Mouse (Mus musculus) midbrain, embryonic 11.5 days (tissue): Measurements from ENCODE around the gene Pde6d. TPM values are rescaled to one million over a fixed set of nuclear protein-coding genes. Genes with fewer than 3 reads are reported as not detected.

Experiments
- ATAC-seq: fragments of 200-750 bp; cut with Nextera tagmentation; 2 replicates; pipeline ENCODE4 v1.8.0; 2017; ENCODE audit warnings: moderate TSS enrichment, moderate library complexity; ENCODE audit not compliant: low FRiP score
- DNase-seq: peaks from one replicate; pipeline ENCODE4 v3.0.0; 2015; ENCODE audit warnings: low spot score; ENCODE audit errors: missing footprints
- H3K27ac ChIP-seq: fragments of 300-500 bp; sonication (generic); 2 replicates; pipeline ENCODE4 v1.5.1; 2014; ENCODE audit warnings: low read depth, low read length
- H3K27me3 ChIP-seq: fragments of 300-500 bp; sonication (generic); 2 replicates; pipeline ENCODE4 v1.6.1; 2014; ENCODE audit warnings: mild to moderate bottlenecking, low read length, moderate library complexity, mixed read lengths; ENCODE audit not compliant: control insufficient read depth, insufficient read depth
- H3K36me3 ChIP-seq: fragments of 300-500 bp; sonication (generic); 2 replicates; pipeline ENCODE4 v1.6.1; 2014; ENCODE audit warnings: mild to moderate bottlenecking, low read length, moderate library complexity, mixed read lengths; ENCODE audit not compliant: control insufficient read depth, insufficient read depth
- H3K4me1 ChIP-seq: fragments of 300-500 bp; sonication (generic); 2 replicates; pipeline ENCODE4 v1.6.1; 2014; ENCODE audit warnings: low read length; ENCODE audit not compliant: control insufficient read depth, insufficient read depth
- H3K4me2 ChIP-seq: fragments of 300-500 bp; sonication (generic); 2 replicates; pipeline ENCODE4 v1.6.1; 2014; ENCODE audit warnings: mild to moderate bottlenecking, moderate library complexity
- H3K4me3 ChIP-seq: fragments of 300-500 bp; sonication (generic); 2 replicates; pipeline ENCODE4 v1.5.1; 2014; ENCODE audit warnings: low read depth, low read length
- H3K9ac ChIP-seq: fragments of 300-500 bp; sonication (generic); 2 replicates; pipeline ENCODE4 v1.6.1; 2014; ENCODE audit warnings: low read length
- H3K9me3 ChIP-seq: fragments of 300-500 bp; sonication (generic); 2 replicates; pipeline ENCODE4 v1.6.1; 2016; ENCODE audit warnings: low read length; ENCODE audit not compliant: control insufficient read depth
- WGBS: fragments of 180-500 bp; shearing (Covaris S2); extraction: QIAGEN DNeasy Blood & Tissue Kit; methylation state at CpG from one replicate; pipeline ENCODE4 v1.1.7; 2014; 5-methylcytosine and 5-hydroxymethylcytosine counted together
- polyA plus RNA-seq: library from polyadenylated mRNA; unstranded; fragments of >200 nt; fragmentation: Nextera tagmentation; extraction: Ambion mirVana; gene quantifications from 2 replicates; pipeline ENCODE4 v1.2.1, GENCODE M21; 2014

The Pde6d gene
- polyA plus RNA-seq, 1 experiment from 2014 or later = 94.3 TPM

DNA sequence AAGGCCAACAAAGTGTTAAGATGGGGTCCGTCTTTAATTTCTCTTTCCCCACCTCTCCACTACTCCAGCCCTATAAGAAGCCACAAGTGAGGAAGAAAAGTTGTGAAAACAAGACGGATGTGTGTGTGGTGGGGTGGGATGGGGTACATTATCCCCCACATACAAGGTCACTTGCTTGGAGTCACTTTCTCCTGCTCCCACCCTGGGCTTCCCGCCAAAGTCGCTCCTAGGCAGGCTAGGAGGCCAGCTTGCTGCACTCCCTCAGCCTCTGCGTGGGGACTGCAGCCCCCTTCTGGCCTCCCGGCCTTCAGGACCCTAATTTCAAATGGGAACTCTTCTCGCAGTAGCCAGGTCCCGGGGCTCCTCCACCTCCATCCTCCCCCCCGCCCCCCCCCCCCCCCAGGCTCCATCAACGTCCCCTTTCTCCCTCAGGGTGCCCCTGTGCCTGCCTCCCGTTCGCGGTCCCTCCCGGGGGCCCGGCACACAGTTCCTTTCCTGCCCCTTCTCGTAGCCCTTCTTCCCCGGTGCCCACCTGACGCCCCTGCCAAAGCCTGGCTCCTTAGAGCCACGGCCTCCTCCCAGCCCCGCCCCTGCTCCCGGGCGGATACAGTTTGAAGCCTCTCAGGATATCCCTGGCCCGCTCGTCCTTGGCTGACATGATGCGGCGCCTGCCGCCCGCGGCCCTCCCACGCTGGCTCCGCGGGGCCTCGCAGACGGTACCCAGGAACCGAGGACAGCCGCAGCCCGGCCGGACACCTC, 558 bp downstream of the Pde6d start:
- H3K4me1 ChIP-seq = peaks cover 5% of the 10 kb centered on the region
- H3K4me2 ChIP-seq = peak overlapping the region; percentile 75
- H3K4me3 ChIP-seq = peak overlapping the region; percentile 89
- no peaks in the 10 kb centered on the region for H3K9me3 ChIP-seq
- H3K27ac ChIP-seq = peak overlapping the region; percentile 25
- no peaks in the 10 kb centered on the region for H3K27me3 ChIP-seq
- peak overlapping the region; percentile 79 for H3K9ac ChIP-seq
- 3% methylated on average over 32 of the region's 38 CpGs for WGBS
- peak; percentile 83 for DNase-seq
- peak; percentile 83 for ATAC-seq
- no peaks in the 10 kb centered on the region for H3K36me3 ChIP-seq

DNA sequence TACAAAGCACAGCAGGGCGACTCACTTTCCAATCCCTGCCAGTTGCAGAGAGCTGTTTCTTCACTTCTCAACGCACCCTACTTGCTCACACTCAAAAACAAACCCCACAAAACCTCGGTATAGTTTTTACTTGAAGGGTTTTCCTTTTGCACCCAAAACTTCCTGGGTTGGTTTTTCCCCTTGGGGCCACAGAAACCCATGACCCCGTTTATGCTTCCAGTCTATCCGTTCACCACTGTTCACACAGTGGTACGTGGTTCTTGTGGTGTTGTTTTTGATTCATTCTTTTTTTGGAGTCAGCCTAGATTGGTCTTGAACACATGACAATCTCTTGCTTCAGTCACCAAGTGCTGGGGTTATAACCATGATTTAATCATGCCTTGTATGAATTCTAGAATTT, 2.0 kb downstream of the Pde6d start:
- Histone ChIP-seq H3K4me1 (peaks cover 5% of the 10 kb centered on the region), H3K4me2 (no peak overlapping the region), H3K27ac (no peak overlapping the region), H3K36me3 (no peaks in the 10 kb centered on the region), H3K4me3 (no peak overlapping the region), H3K9ac (no peak overlapping the region), H3K9me3 (no peaks in the 10 kb centered on the region), H3K27me3 (no peaks in the 10 kb centered on the region)
- ATAC-seq (no peak), DNase-seq (no peak)
- WGBS = 85% methylated on average over 6 of the region's 6 CpGs

DNA sequence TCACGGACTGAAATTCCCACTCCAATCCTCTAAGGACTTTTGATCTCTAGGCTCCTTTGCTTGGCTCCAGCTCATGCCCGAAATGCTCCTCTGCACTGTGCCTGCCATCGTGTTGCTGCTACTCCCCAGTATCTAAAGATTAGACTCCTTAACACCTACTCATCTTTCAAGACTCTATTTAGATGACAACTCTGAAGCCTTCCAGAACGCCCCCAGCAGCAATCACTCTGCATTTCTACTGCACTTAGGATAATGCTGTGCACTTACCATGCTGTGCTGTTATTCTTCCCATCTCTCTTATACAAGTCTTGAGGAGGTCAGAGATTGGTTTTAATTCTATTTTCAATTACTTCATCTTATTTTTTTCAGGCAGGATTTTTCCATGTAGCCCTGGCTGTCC, 10.5 kb downstream of the Pde6d start:
- no peaks in the 10 kb centered on the region for H3K9me3 ChIP-seq
- no peak overlapping the region for H3K4me2 ChIP-seq
- H3K4me3 ChIP-seq = no peak overlapping the region
- DNase-seq (no peak), ATAC-seq (no peak)
- no peak overlapping the region for H3K27ac ChIP-seq
- WGBS = 90% methylated on average over 4 of the region's 4 CpGs
- H3K9ac ChIP-seq = no peak overlapping the region
- no peaks in the 10 kb centered on the region for H3K27me3 ChIP-seq
- H3K4me1 ChIP-seq = no peaks in the 10 kb centered on the region
- no peaks in the 10 kb centered on the region for H3K36me3 ChIP-seq

DNA sequence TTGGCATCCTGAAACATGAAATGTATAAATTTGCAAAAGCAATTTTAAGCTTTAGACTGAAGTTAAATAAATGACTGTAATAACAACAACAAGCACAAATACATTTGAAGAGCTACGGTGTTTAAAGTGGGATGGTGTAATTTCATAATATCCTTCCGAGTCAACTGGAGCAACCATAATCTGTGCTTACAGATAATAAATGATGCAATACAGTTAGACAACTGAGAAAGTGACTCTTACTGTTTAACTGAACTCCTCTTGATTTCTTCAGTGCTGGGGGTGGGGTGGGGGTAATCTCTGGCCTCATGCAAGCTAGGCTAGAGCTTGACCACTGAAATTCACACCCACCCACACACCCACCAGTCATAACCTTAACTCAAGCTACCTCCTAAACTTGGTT, 11.0 kb downstream of the Pde6d start:
- Histone ChIP-seq H3K4me3 (no peak overlapping the region), H3K9me3 (no peaks in the 10 kb centered on the region), H3K9ac (no peak overlapping the region), H3K27me3 (no peaks in the 10 kb centered on the region), H3K27ac (no peak overlapping the region), H3K36me3 (no peaks in the 10 kb centered on the region), H3K4me2 (no peak overlapping the region), H3K4me1 (no peaks in the 10 kb centered on the region)
- ATAC-seq (no peak), DNase-seq (no peak)
- WGBS = 100% methylated on average over 2 of the region's 2 CpGs

DNA sequence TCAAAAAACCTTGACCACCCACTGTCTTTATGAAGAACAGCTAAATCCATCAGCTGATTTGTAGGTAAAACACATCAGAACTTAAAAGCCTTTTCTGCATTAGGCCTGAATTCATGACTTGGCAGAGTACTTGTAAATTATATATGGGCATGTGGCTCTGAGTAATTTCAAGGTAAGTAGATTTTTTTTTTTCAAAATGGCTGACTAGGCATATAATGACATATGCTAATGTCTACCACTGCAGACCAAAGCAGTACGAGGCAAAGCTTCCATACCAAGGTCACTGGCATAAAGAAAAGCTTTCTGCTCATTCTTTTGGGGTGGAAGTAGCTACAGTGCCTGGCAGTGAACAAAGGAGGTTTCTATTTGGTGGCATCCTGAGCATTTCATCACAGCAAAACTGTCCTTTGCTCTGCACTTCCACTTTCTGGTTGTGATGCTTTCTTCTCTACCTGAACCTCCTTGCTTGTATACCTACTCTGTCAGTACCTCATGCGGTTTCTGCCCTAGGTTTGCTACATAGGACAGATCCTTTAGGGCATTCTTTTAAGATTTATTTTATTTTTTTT, 13.1 kb downstream of the Pde6d start:
- H3K9me3 ChIP-seq = no peaks in the 10 kb centered on the region
- DNase-seq (no peak), ATAC-seq (no peak)
- 94% methylated on average over 2 of the region's 2 CpGs for WGBS
- no peak overlapping the region for H3K27ac ChIP-seq
- H3K27me3 ChIP-seq = no peaks in the 10 kb centered on the region
- H3K9ac ChIP-seq = no peak overlapping the region
- no peak overlapping the region for H3K4me3 ChIP-seq
- no peaks in the 10 kb centered on the region for H3K36me3 ChIP-seq
- H3K4me1 ChIP-seq = no peaks in the 10 kb centered on the region
- H3K4me2 ChIP-seq = no peak overlapping the region

DNA sequence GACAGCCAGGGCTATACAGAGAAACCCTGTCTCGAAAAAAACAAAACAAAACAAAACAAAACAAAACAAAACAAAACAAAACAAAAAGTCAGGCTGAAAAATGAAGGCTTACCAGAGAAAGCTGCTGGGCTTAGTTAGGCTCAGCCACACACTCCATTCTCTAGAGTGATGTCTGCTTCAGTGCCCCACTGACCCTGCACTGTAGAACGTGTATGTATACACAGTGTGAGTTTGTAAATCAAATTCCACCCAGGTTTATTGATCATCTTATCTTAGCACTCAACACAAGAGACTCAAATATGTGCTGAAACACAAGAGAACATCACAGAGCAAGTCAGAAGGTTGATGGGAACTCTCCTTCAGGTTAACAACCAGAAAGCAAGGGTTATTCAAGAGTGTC, 14.0 kb downstream of the Pde6d start:
- Histone ChIP-seq H3K9me3 (no peaks in the 10 kb centered on the region), H3K4me3 (no peak overlapping the region), H3K4me2 (no peak overlapping the region), H3K27ac (no peak overlapping the region), H3K4me1 (no peaks in the 10 kb centered on the region), H3K36me3 (no peaks in the 10 kb centered on the region), H3K27me3 (no peaks in the 10 kb centered on the region), H3K9ac (no peak overlapping the region)
- no peak for ATAC-seq
- 88% methylated on average over 2 of the region's 2 CpGs for WGBS
- peak; percentile 41 for DNase-seq

DNA sequence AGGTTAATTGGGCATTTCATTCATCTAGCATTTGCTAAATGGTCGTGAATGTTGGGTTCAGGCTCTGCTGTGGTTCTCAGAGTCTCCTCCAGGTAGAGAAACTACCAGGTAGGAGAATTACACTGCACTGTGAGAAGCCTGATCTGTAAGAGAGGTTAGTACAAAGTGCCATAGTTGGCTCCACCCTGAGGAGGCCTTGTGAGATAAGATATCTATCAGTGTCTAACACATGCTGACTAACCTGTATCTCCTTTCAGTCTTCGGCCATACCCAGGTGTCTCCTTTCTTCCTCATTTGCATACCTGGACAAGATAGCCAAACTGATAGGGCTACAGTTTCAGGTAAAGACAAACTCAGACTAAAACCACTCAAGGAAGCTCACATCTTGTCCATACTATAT, 19.8 kb downstream of the Pde6d start:
- Histone ChIP-seq H3K4me1 (no peaks in the 10 kb centered on the region), H3K27ac (no peak overlapping the region), H3K4me3 (no peak overlapping the region), H3K36me3 (no peaks in the 10 kb centered on the region), H3K9me3 (no peaks in the 10 kb centered on the region), H3K27me3 (no peaks in the 10 kb centered on the region), H3K4me2 (no peak overlapping the region), H3K9ac (no peak overlapping the region)
- WGBS = 95% methylated on average over 2 of the region's 2 CpGs
- no peak for DNase-seq
- ATAC-seq = no peak

DNA sequence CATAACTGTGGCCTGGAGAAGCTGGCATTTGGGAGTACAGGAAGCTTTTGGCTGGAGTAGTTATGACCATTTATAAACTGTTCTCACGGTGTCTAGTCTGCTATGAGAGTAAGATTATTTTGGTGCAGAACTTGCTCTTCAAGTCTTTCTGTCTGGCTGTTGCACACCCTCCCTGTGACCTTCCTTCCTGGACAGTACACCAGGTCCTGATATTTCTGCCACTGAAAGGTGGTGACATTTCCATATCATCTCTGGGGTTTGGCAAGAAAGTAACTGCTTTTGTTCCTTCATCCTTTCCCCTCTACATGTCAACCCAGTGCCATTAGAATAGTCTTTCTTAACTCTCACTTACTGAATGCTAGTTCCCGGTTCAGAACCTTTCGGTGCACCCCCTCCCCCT, 23.2 kb downstream of the Pde6d start:
- H3K27me3 ChIP-seq = no peaks in the 10 kb centered on the region
- ATAC-seq (no peak), DNase-seq (no peak)
- H3K9me3 ChIP-seq = no peaks in the 10 kb centered on the region
- H3K4me3 ChIP-seq = no peak overlapping the region
- H3K4me1 ChIP-seq = no peaks in the 10 kb centered on the region
- H3K36me3 ChIP-seq = no peaks in the 10 kb centered on the region
- 93% methylated on average over 3 of the region's 3 CpGs for WGBS
- H3K9ac ChIP-seq = no peak overlapping the region; the same call in 1 of the 2 replicates
- H3K27ac ChIP-seq = no peak overlapping the region
- H3K4me2 ChIP-seq = no peak overlapping the region

DNA sequence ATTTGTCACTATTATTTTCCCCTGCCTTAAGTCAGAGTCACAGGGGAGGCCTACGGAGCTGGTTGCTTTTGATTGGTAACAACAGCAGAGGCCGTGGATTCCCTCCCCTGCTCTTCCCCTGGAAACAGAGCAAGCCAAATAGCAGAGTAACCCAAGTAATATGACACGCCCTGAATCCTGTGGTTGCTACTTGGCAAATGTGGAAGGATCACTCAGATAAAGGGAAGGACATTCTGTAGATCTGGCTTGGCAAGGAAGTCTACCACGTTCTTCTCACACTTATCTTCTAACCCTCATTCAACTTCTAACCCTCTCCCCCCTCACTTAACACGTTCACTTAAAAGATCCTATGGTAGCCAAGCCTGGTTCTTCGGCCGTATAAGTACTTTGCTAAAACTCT, 24.6 kb downstream of the Pde6d start:
- no peak overlapping the region for H3K4me3 ChIP-seq
- H3K9me3 ChIP-seq = no peaks in the 10 kb centered on the region
- no peaks in the 10 kb centered on the region for H3K36me3 ChIP-seq
- no peak overlapping the region for H3K4me2 ChIP-seq
- DNase-seq = no peak
- no peaks in the 10 kb centered on the region for H3K4me1 ChIP-seq
- WGBS = 87% methylated on average over 7 of the region's 7 CpGs
- no peak overlapping the region for H3K9ac ChIP-seq
- no peak overlapping the region for H3K27ac ChIP-seq
- no peak for ATAC-seq
- no peaks in the 10 kb centered on the region for H3K27me3 ChIP-seq
